Mouse (Mus musculus): ENCODE measurements around the gene Rad9a. TPM values are rescaled to one million over a fixed set of nuclear protein-coding genes. Genes with fewer than 3 reads are reported as not detected.

Gene Rad9a
- total RNA-seq, 2 experiments from 2014 or later = 7.9 to 9.6 TPM

DNA sequence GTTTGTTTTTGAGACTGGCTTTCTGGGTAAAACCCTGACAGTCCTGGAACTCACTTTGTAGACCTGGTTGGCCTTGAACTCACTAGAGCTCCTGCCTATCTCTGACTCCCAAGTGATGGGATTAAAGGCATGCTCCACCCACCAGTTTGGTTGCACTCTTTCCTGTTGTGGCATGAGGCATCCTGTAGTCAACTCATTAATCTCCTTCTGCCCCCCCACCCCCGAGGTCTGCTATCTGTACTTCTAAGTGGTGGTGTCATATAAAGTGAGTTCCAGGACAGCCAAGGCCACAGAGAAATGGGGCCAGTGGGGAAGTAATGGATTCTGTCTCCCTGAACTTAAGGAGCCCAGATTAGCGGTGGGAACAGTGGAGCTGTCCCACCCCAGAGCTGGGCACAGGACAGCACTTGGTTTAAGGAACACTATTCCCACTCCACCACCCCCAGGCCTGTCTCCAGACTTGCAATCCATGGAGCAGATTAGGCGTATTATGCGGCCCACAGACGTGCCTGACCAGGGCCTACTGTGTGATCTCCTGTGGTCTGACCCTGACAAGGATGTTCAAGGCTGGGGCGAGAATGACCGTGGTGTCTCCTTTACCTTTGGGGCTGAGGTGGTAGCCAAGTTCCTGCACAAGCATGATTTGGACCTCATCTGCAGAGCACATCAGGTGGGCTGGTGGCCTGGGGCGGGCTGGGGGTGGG lies 7.3 kb downstream of the Rad9a start:
- no peak for DNase-seq (ENCODE audit: low spot score in 2 of 2)

DNA sequence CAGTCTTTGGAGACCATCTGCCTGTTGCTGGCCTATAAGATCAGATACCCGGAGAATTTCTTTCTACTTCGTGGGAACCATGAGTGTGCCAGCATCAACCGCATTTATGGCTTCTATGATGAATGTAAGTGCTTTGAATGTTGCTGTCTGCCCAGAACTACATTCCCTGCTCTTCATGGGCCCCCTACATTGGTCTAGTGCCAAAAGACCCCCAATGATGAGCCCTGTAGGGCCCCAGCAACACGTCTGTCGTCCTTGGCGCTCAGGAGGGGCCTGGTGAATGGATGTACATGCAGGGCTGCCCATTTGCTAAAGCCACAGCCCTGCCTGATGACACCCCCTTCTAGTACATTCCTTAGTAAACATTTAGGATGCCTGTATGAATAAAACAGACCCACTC lies 8.3 kb downstream of the Rad9a start:
- no peak for DNase-seq (ENCODE audit: low spot score in 2 of 2)

DNA sequence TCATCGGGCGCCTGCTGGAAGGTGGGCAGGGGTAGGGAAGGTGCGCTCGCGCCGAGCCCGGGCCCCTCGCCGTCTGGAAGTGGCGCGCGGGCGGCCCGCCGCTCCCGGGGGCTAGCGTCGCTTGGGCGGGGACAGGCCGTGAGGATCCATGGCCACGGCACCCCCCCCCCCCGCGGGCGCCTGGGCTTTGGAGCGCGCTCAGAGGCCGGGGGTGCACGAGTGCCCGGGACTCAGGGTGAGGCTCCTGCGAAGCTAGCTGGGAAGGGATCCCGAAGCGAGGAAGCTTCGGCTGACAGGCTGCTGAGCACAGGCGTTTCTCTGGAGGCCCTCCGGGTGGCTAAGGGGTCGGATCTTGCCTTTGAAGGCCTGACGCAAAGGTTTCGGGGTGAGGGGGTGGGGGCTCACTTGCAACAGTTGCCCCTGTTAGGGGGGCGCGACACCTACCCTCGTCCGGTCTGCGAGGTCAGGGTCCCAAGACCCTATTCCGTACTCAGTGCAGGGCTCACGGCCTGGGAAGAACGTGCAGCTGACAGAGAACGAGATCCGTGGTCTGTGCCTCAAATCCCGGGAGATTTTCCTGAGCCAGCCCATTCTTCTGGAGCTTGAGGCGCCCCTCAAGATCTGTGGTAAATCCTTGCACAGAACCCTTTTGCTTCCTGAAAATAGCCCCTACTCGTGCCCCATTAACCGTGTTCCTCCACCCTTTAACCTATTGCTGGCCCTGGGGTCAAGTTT lies 9.0 kb downstream of the Rad9a start:
- DNase-seq (ENCODE audit: low spot score in 2 of 2) = no peak

DNA sequence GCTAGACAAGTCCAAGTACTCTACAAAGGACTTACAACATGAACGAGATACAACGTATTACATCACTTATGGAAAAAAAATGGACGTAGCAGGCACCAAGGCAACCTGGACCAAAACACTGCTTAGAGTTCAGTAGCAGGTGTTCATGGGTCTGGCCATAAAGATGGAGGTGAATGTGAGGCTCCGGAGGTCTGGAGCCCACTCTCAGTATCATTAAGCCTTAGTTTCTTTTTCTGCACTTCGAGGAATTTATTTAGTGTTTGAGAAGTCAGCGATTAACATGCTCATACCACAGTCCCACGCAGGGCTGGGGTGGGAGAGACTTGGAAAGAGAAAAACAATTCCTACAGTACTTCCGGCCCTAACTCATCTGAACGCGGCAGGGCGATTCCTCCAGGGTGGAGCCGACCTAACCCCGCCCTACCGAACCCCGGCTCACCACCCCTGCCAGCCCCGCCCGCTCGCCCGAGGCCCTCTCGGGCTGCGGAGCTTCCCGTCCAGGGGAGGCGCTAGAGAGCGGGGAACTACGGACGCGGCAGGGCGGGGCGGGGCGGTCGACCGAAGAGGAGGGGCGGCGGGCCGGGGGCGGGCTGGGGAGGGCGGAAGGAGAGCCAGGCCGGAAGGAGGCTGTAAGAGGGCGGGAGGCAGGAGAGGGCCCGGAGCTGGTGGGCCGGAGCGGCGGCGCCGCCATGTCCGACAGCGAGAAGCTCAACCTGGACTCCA lies 9.8 kb downstream of the Rad9a start, which contains the start of gene Ppp1ca:
Gene Ppp1ca (plus strand): TSS at position 538 of the 723 bp plus-strand sequence.
- DNase-seq (ENCODE audit: low spot score in 2 of 2) = peak; percentile 85 to 94

DNA sequence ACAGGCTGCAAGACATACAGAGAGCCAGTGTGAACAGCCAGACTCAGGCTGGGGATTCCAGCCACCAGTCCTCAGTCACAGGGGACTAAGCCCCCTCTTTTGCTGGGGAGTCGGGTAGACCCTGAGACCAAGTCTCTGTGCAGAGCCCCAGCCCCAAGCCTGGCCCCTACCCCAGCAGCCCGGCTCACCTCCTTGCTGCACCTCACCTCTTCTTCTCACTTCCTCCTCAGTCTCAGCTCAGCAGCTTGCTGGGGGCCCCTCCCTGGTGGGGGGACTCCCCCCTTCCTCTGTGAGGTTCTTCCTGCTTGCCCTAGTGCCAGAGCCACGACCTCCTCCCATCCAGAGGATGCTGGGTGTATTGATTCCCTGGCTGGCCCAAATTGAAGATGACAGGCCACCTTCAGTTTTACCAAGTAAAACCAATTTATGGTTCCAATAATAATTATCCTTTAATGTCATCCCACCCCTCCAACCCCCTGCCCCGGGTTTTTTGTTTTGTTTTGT lies 10.6 kb downstream of the Rad9a start, which contains the start of gene Tbc1d10c:
Gene Tbc1d10c (minus strand): TSS at position 454 of the 504 bp plus-strand sequence.
- no peak for DNase-seq (ENCODE audit: low spot score in 2 of 2)

- no peak for DNase-seq (ENCODE audit: low spot score in 2 of 2)
Measured at GRCm38 (mm10) chr19:4189051-4189620, 12.3 kb downstream of the Rad9a start.

- DNase-seq (ENCODE audit: low spot score in 2 of 2) = no peak
Measured at GRCm38 (mm10) chr19:4187303-4187702, 14.2 kb downstream of the Rad9a start.

DNA sequence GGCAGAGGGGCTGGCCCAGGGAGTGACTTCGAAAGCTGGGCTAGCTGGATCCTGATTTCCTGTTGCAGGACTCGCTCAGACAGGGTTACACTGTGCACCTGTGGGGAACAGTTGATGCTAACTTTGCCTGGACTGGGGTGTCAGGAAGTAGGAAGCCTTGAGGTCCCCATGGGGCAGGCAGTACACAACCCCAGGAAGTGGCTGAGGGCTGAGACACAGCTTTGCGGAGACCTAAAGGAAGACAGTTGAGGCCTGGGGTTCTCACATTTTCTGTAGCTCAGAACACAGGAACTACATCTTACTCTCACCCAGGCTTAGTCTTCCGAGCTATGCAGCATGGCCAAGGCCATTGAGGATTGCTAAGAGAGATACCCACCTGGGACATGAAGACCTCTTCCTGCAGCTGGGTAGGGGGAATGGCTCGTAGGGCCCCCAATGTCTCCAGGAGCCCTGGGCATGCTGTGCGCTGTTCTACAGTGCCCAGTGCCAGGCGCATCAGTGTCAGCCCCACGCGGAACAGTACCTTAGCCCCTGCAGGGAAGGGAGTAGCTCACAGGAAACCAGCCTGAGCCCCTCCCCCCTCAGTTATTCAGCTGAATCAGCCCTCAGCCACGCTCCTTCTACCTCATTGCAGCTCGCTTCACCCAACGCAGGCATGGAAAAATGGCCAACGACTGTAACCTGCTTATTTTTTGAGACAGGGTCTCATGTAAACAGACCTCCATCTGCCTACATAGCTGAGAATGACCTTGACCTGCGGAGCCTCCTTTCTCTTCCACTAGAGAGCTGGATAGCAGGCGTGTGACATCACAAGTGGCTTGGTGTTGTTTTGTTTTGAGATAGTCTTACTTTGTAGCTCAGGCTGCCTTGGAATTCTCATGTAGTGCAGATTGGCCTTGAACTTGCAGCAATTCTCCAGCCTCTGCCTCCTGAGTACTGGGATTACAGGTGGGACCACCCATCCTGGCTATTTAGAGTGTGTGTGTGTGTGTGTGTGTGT lies 16.2 kb downstream of the Rad9a start:
- no peak for DNase-seq (ENCODE audit: low spot score in 2 of 2)

- DNase-seq (ENCODE audit: low spot score in 2 of 2) = no peak
Measured at GRCm38 (mm10) chr19:4183689-4184088, 17.8 kb downstream of the Rad9a start.

GRCm38 (mm10) chr19:4181892-4182291 lies 19.6 kb downstream of the Rad9a start:
- peak; percentile 69 to 83 for DNase-seq (ENCODE audit: low spot score in 2 of 2)

DNA sequence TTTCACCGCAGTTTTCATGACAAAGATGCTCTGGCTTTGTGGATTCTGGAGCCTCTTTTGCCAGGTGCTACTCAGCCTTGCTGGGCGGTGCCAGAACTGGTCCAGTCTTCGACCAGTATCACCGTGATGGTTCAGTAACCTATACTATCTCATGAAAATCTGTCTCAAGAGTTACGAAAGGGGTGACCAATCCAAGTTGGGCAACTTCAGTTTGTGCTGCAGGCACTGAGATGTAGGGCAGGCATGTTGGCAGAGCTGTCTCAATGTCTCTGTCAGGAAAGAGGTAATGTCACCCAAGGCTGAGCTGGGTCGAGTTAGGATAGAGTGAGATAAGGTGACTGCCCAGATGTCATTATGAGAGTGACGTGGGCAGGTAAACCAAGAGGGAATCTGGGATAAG lies 21.1 kb downstream of the Rad9a start:
- no peak for DNase-seq (ENCODE audit: low spot score in 2 of 2)

GRCm38 (mm10) chr19:4175368-4175947 lies 26.0 kb downstream of the Rad9a start, which contains the start of gene Carns1:
Gene Carns1, minus strand, starts transcription at chr19:4175479.
- no peak for DNase-seq (ENCODE audit: low spot score in 2 of 2)

DNA sequence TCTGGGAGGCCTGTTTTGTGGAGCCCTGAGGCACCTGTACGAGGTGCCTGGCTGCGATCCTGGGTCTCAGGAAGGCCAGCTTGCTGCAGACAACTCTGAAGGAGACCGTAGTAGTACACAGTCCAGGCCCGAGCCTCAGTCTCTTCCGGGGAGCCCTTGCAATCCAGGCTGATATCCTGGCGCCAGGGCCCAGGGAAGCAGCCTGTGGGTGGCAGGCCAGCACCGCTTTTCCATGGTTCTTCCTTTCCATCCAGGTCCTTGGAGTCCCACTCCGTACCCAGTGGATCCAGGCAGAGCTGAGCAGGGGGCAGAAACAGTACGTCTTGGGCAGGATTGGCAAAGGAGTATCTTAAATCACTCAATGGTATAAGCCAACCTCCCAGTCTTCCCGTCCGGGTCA lies 28.5 kb downstream of the Rad9a start:
- DNase-seq (ENCODE audit: low spot score in 2 of 2) = no peak

DNA sequence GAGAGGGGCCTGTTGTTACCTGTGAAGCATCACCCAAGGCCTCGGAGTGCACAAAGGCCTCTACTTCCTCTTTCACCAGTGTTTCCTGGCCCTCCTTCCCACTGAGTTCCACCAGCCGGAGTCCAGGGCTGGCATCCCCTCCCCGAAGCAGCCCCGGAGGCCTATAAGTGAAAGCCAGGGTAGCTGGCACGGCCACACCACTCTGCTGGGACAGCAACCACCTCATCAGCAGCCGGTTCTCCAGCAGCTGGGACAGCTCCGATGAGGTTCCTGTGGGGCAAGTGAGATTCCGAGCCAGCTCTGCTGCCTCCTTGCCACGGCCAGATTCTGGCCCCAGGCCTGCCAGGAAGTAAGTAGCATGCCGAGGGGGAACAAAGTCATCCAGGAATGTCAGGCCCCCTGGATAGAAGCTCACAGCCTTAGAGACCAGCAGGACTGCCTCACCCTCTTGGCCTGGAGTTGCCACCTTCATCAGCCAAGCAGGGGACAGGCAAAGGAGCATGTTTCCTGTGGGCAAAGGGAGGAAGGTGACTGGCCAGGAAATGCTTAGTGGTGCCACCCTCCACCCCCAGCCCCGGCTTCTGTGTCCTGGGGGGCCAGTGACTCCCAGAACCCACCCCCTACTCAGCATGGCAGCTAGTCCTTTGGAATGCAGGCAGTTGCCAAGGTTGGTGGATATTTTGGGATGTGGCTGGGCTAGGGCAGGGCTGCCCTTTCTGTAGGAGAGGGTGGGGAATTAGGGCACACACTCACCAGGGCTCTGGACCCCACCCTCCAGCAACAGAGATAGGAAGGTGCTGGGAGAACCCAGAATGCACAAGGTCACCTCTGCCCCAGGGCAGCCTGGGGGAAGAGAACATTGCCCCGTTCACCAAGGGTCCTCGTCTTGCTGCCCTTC lies 29.8 kb downstream of the Rad9a start:
- no peak for DNase-seq (ENCODE audit: low spot score in 2 of 2)

DNA sequence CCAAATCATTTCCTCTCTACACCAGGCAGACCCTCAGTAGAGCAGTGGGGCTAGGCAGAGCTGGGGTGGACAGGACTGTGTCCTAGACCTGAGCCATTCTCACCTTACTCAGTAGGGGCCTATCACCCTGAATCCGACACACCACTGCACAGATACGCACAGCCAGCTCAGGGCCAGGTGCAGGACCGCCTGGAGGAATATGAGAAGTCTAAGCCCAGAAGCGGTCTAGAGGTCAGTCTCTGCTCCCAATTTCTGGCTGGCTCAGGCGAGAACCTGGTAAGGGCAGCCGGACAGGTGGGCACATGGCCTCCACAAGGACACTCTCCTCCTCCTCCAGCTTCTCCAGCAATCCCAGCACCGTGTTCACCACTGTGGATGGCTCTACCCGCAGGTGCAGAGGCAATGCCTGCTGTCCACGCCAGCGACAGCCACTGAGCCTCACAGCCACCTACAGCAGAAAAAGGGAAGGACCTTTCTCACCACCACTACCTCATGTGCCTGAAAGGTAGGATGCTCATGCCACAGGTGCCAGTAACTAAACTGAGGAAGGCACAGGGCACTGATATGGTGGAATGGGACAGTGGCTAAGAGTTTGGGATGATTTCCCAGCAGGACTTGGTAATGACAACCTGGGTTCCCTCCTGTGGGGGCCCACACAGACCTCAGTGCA lies 30.6 kb downstream of the Rad9a start:
- DNase-seq (ENCODE audit: low spot score in 2 of 2) = no peak

DNA sequence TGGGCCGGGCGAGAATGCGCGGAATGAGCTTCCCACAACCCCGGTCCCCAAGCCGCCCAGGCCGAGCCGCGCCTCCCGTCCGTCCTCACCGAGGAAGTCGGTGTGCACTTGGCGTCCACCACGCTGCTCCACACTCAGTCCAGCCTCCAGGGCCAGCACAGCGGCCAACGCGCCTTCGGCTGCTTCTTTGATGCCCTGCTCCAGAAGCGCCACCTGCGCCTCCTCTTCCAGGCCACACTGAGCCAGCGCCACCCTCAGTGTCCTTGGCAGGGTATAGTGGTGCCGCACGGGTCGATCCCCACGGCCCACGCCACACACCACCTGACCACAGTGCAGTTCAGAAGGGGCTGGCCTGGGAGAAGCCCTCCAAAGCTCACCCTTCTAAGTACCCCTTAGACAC lies 31.7 kb downstream of the Rad9a start:
- no peak for DNase-seq (ENCODE audit: low spot score in 2 of 2)

DNA sequence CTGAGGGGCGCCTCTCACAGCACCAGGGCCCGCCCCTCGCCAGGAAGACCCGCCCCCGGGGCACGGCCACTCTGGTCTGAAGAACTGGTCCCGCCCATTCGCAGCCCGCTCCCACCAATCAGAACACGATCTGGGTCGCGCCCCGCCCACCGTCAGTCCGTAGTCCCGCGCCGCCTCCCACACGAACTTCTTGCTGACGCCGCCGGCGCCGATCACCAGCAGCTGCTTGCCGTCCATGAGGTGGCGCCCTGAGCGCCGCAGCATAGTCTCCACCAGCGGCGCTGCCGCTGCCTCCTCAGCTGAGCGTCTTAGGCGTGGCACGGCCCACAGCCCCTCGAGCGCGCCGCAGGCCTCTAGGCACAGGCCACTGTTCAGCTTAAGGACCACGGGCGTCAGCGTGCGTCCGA lies 32.1 kb downstream of the Rad9a start:
- DNase-seq (ENCODE audit: low spot score in 2 of 2) = peak; percentile 99
